Mouse (Mus musculus): ENCODE measurements around the gene Cacna1d. TPM values are rescaled to one million over a fixed set of nuclear protein-coding genes. Genes with fewer than 3 reads are reported as not detected.

Cacna1d gene
- polyA plus RNA-seq, 1 experiment from 2014 or later: 1.2 TPM

DNA sequence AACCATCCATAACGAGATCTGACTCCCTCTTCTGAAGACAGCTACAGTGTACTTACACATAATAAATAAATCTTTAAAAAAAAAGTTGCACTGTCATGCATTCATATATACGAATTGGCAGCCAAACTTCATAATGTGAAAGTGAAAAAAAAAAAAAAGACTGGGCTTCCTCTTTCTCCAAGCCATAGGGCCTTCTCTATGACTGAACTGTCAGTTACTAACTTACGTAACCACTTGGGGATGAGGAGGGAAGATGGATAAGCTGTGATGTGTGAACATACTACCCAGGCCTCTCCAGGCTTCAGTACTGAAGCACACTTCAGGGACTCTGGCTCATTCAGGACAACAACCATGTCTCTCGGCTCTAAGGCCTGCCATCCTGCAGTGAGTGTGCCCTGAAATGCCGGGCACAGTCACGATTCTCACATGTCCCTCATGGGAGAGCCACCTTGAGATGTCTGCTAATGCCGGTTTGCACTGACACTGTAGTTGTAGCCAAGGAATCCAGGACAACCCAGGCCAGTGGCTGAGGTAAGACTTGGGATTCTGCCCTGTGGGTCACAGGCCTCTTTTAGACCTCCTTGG lies 447.8 kb downstream of the Cacna1d start:
- no peak overlapping the region for H3K4me3 ChIP-seq
- H3K27me3 ChIP-seq (ENCODE audit: insufficient read depth, poor library complexity, severe bottlenecking): no peaks in the 10 kb centered on the region
- H3K9me3 ChIP-seq: no peaks in the 10 kb centered on the region
- DNase-seq (ENCODE audit: low spot score): no peak
- 88% methylated on average over 7 of the region's 7 CpGs for WGBS
- H3K36me3 ChIP-seq: no peaks in the 10 kb centered on the region
- H3K4me1 ChIP-seq (replicated peaks): no peaks in the 10 kb centered on the region
- H3K27ac ChIP-seq: no peak overlapping the region

DNA sequence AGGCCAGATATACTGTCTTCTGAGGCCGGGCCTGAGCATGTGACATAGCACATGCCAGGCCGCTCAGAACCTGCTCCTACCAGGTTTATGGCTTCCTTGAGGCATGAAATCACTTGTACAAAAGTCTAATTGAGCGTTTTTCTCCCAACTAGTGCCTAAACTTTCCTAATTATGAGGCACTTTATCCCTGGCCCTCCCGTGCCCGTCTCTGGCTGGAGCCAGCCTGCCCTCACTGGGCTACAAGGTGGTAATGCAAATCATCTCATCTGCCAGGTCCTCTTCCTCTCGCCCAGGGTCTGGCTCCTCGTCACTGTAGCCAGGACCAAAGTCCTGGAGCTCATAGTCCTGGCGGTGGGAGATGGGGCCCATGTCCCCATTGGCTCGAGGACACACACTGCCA lies 449.4 kb downstream of the Cacna1d start:
- 89% methylated on average over 9 of the region's 9 CpGs for WGBS
- Histone ChIP-seq H3K4me3 (no peak overlapping the region), H3K4me1 (replicated peaks) (no peaks in the 10 kb centered on the region), H3K9me3 (no peaks in the 10 kb centered on the region), H3K27ac (no peak overlapping the region), H3K27me3 (ENCODE audit: insufficient read depth, poor library complexity, severe bottlenecking) (no peaks in the 10 kb centered on the region), H3K36me3 (no peaks in the 10 kb centered on the region)
- DNase-seq (ENCODE audit: low spot score): no peak

DNA sequence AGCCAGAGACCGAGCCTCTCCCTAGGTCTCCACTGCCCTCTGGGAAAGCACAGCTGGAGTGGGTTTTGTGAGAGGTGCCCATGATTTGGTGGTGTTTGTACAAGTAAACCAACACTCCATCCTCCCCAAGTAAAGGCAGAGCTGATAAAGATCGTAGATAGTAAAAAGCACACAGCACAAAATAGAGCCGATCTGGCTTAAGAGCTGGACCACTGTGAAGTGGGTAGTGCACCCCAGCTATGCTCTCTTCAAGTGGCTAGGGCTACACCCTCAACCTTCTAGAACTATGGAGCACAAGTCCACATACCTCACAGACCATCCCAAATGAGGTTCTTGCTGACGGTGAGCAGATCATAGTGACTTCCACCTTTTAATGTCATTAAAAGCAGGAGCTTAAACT lies 451.8 kb downstream of the Cacna1d start:
- no peak overlapping the region for H3K4me3 ChIP-seq
- no peaks in the 10 kb centered on the region for H3K27me3 ChIP-seq (ENCODE audit: insufficient read depth, poor library complexity, severe bottlenecking)
- H3K27ac ChIP-seq: no peak overlapping the region
- H3K9me3 ChIP-seq: no peaks in the 10 kb centered on the region
- H3K36me3 ChIP-seq: no peaks in the 10 kb centered on the region
- H3K4me1 ChIP-seq (replicated peaks): no peaks in the 10 kb centered on the region
- WGBS: 81% methylated on average over 4 of the region's 4 CpGs
- no peak for DNase-seq (ENCODE audit: low spot score)

DNA sequence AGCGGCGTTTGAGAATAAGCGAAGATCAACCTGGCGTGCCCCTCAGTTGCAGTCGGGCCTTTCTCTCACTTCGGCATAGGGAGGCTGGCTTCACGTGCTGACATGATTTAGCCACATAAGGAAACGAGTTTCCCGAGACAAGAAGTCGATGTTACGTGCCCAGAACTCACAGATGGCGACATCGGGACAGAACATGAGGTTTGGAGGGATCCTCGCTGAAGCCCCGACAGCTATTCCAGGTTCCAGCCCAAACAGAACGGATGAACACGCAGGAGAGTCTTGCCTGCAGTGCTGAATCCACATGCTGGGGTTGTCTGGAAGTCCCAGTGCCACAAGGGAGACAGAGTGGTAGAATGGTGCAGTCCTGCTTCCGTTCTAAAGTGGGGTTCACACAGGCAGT lies 452.8 kb downstream of the Cacna1d start:
- Histone ChIP-seq H3K27ac (no peak overlapping the region), H3K27me3 (ENCODE audit: insufficient read depth, poor library complexity, severe bottlenecking) (no peaks in the 10 kb centered on the region), H3K4me3 (no peak overlapping the region), H3K9me3 (no peaks in the 10 kb centered on the region), H3K36me3 (no peaks in the 10 kb centered on the region), H3K4me1 (replicated peaks) (no peaks in the 10 kb centered on the region)
- WGBS: 90% methylated on average over 18 of the region's 18 CpGs
- DNase-seq (ENCODE audit: low spot score): no peak

DNA sequence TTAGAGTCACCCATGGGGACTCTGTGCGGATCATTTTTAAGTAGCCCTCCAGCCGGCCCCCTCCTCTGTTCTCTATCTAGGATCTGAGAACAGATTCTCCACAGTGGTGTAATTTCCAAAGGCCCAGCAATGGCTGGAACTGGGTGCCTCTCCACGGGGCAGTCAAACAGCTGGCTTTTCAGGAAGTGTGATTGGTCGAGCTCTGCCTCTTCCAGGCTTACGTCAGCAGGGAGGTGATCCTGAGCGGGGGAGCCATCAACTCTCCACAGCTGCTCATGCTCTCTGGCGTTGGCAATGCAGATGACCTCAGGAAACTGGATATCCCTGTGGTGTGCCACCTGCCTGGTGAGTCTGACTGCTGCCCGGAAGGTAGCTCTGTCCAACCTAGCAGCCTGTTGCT lies 457.9 kb downstream of the Cacna1d start:
- no peak for DNase-seq (ENCODE audit: low spot score)
- no peak overlapping the region for H3K27ac ChIP-seq
- 73% methylated on average over 8 of the region's 8 CpGs for WGBS
- H3K27me3 ChIP-seq (ENCODE audit: insufficient read depth, poor library complexity, severe bottlenecking): no peaks in the 10 kb centered on the region
- H3K4me1 ChIP-seq (replicated peaks): no peaks in the 10 kb centered on the region
- H3K36me3 ChIP-seq: no peaks in the 10 kb centered on the region
- no peaks in the 10 kb centered on the region for H3K9me3 ChIP-seq
- H3K4me3 ChIP-seq: no peak overlapping the region

DNA sequence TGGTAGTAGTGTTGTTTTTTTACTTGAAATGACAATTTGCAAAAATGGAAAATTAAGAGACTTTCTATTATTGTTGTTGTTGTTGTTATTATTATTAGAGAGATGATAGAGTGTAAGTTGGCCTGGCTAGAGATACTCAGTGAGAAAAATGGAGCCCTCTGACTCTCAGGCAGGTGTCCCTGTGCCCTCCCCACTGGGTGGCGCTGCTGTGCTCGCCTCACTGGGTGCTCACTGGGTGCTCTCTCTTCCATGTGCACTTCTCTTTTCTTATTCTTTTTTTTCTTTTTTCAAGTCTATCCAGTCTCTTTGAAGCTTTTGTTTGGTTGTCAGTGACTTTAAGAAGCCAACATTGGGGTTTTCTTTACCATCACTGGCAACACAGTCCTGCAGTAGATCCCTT lies 463.9 kb downstream of the Cacna1d start:
- no peaks in the 10 kb centered on the region for H3K9me3 ChIP-seq
- no peaks in the 10 kb centered on the region for H3K36me3 ChIP-seq
- no peak overlapping the region for H3K27ac ChIP-seq
- no peaks in the 10 kb centered on the region for H3K4me1 ChIP-seq (replicated peaks)
- H3K4me3 ChIP-seq: no peak overlapping the region
- no peaks in the 10 kb centered on the region for H3K27me3 ChIP-seq (ENCODE audit: insufficient read depth, poor library complexity, severe bottlenecking)
- 61% methylated on average over 2 of the region's 2 CpGs for WGBS
- DNase-seq (ENCODE audit: low spot score): no peak

DNA sequence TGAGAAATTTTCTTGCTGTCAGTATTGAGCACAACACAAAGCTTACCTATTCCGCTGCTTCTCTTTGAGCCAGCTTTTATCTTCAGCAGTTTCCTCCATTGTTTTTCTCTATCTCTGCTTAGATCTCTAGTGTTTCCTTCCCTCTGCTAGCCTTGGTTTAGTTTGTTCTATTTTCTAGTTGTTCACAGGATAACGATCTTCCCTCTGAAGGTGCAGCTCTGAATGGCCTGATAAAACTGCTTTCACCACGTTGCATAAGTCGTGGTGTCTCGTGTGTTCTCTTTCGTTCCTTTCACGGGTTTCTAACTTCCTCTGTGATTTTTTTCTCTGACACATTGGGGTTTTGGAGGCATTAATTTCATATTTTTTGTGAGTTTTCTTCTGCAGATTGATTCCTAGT lies 466.9 kb downstream of the Cacna1d start:
- Histone ChIP-seq H3K27me3 (ENCODE audit: insufficient read depth, poor library complexity, severe bottlenecking) (no peaks in the 10 kb centered on the region), H3K4me3 (no peak overlapping the region), H3K4me1 (replicated peaks) (no peaks in the 10 kb centered on the region), H3K9me3 (no peaks in the 10 kb centered on the region), H3K27ac (no peak overlapping the region), H3K36me3 (no peaks in the 10 kb centered on the region)
- DNase-seq (ENCODE audit: low spot score): no peak
- 78% methylated on average over 7 of the region's 7 CpGs for WGBS

DNA sequence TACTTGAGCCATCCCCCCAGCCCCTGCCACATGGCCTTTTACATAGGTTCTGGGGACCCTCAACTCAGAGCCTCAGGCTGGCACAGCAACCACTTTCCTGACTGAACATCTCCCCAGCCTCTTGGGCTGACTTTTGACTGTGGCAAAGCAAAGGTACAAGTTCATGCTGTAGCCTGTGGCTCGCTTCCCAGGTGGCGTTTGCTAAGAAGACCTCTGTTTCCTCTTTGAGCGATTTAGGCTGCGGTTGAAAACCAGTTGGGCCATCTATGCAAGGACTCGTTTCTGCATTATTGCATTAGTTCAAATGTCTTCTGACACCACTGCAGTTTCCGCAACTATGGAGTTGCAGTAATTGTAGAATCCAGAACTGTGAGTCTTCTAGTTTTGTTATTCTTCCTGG lies 468.8 kb downstream of the Cacna1d start:
- Histone ChIP-seq H3K27me3 (ENCODE audit: insufficient read depth, poor library complexity, severe bottlenecking) (no peaks in the 10 kb centered on the region), H3K36me3 (no peaks in the 10 kb centered on the region), H3K9me3 (no peaks in the 10 kb centered on the region), H3K27ac (no peak overlapping the region), H3K4me3 (no peak overlapping the region), H3K4me1 (replicated peaks) (no peaks in the 10 kb centered on the region)
- DNase-seq (ENCODE audit: low spot score): no peak
- 92% methylated on average over 6 of the region's 6 CpGs for WGBS

DNA sequence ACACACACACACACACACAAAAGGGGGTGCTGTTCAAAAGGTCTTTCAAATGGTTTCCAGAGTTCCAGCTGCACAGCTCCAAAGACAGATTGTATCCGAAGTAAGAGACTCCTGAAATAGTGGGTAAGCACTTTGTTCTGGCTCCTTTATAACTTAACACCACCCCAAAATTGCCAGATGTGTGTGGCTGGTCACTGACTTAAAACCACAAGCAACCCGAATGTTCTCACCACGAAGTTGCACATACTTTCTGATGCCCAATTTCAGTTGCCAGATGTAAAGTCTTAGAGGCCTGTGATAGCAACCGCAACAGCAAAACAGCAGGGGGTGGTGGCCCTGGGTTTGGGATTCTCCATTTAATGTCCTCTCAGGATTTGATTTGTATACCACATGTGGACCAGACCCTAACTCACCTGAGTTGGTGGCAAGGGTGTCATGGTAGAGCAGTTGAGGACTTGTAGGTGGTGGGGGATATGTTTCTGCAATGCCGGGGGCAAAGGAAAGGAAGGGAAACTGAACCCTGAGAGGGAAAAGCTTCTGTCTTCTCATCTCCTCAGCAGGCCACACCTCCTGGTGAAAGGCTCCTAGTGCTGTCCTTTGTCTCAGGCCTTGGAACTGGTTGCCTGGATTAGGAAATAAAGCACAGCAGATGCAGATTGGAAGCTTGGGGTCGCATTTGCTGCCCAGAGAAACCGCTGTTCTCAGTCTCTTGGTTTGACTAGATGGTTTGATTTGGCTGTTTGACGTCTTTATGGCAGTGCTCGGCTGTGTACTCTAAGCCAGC lies 471.3 kb downstream of the Cacna1d start:
- H3K9me3 ChIP-seq: no peaks in the 10 kb centered on the region
- no peaks in the 10 kb centered on the region for H3K36me3 ChIP-seq
- 48% methylated on average over 9 of the region's 9 CpGs for WGBS
- no peaks in the 10 kb centered on the region for H3K4me1 ChIP-seq (replicated peaks)
- DNase-seq (ENCODE audit: low spot score): no peak
- H3K27ac ChIP-seq: no peak overlapping the region
- H3K27me3 ChIP-seq (ENCODE audit: insufficient read depth, poor library complexity, severe bottlenecking): no peaks in the 10 kb centered on the region
- H3K4me3 ChIP-seq: no peak overlapping the region

DNA sequence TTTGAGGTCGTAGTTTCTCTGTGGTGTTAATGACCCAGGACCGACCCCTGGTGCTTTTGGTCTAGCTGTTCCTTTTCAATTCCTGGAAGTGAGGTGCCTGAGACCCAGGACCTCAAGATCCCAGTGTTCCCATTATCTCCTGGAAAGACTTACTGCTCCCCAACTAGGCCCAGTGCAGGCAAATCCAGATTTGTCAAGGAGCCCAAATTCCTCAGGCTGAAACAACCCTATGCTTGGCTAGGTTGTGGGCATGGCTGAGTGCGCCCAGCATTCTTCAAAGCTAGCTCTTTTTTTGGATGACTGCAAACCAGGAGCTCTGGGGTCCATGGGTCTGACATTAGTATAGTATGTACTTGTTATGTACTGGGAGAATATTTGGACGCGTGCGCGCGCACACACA lies 471.9 kb downstream of the Cacna1d start:
- DNase-seq (ENCODE audit: low spot score): no peak
- H3K9me3 ChIP-seq: no peaks in the 10 kb centered on the region
- no peaks in the 10 kb centered on the region for H3K4me1 ChIP-seq (replicated peaks)
- no peak overlapping the region for H3K27ac ChIP-seq
- WGBS: 90% methylated on average over 8 of the region's 8 CpGs
- H3K27me3 ChIP-seq (ENCODE audit: insufficient read depth, poor library complexity, severe bottlenecking): no peaks in the 10 kb centered on the region
- H3K4me3 ChIP-seq: no peak overlapping the region
- H3K36me3 ChIP-seq: no peaks in the 10 kb centered on the region

DNA sequence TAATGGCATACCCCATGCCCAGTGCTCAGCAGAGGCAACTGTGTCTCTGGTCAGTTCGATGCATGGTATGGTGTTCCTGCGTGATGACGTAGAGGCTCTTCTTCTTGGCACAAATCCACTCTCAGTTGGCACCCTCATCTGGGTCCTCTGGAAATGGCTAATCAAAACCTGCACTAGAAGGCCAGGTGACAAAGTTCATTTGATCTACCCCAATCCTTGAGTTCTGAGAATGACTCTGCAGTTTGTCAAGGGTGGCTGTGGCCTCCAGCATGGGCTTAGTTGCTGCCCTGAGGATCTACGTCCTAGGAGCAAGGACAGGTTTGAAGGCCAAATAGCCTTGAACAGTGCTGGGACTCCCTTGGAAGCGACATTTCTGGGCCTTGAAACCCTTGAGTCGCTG lies 472.4 kb downstream of the Cacna1d start:
- H3K27ac ChIP-seq: no peak overlapping the region
- no peaks in the 10 kb centered on the region for H3K9me3 ChIP-seq
- H3K4me3 ChIP-seq: no peak overlapping the region
- no peaks in the 10 kb centered on the region for H3K36me3 ChIP-seq
- DNase-seq (ENCODE audit: low spot score): no peak
- H3K27me3 ChIP-seq (ENCODE audit: insufficient read depth, poor library complexity, severe bottlenecking): no peaks in the 10 kb centered on the region
- no peaks in the 10 kb centered on the region for H3K4me1 ChIP-seq (replicated peaks)
- WGBS: 90% methylated on average over 6 of the region's 6 CpGs

DNA sequence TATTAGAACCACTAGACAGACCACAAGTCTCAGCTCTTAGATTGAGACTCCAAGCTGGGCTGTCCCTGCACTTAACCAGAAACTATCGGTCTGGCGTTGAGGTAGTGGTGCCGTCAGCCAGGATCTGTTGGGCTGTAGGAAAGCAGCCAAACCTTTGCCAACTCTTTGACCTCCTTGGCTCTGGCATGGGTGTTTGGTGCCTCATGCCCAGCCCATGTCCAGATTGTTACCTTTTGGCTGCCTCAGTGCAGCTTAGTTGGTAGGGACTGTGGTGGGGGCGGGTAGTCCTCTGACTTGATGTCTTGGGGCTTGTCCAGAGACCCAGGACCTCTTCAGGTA lies 472.8 kb downstream of the Cacna1d start:
- Histone ChIP-seq H3K36me3 (no peaks in the 10 kb centered on the region), H3K4me3 (no peak overlapping the region), H3K27ac (no peak overlapping the region), H3K4me1 (replicated peaks) (no peaks in the 10 kb centered on the region), H3K27me3 (ENCODE audit: insufficient read depth, poor library complexity, severe bottlenecking) (no peaks in the 10 kb centered on the region), H3K9me3 (no peaks in the 10 kb centered on the region)
- no peak for DNase-seq (ENCODE audit: low spot score)
- 94% methylated on average over 4 of the region's 4 CpGs for WGBS

DNA sequence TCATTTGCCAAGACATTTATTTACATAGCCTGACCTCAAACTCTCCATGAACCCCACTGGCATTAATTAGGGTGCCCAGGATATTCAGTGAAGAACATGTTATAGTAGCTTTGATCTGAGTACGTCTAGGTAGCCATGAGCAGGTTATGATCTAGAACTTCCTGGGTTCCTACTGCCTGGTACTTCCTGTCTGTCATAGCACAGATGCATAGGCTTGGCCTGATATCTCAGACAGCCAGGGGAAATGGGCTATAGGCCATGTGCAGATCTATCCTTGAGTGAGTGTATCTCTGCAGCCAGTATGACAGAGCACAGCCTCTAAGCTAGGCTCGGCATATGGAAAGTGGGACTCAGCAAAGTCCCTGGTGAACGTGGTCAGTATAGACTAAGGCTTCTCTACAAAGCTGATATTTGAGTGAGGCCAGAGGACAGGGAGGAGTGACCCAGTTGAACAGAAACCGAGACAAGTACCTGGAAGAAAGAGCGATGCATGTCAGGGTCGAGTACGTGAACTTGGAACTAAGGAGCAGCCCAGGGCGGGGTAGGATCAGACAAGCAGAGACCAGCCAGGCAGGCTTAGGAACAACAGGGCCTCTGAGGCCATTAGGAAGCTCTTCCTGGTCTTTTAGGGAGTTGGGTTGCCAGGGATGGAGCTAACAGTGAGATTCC lies 473.3 kb downstream of the Cacna1d start:
- Histone ChIP-seq H3K36me3 (no peaks in the 10 kb centered on the region), H3K4me1 (replicated peaks) (no peaks in the 10 kb centered on the region), H3K9me3 (no peaks in the 10 kb centered on the region), H3K4me3 (no peak overlapping the region), H3K27ac (no peak overlapping the region), H3K27me3 (ENCODE audit: insufficient read depth, poor library complexity, severe bottlenecking) (no peaks in the 10 kb centered on the region)
- WGBS: 90% methylated on average over 8 of the region's 8 CpGs
- no peak for DNase-seq (ENCODE audit: low spot score)
